Mouse (Mus musculus): Measurements from ENCODE around the gene Cacna1d.

DNA sequence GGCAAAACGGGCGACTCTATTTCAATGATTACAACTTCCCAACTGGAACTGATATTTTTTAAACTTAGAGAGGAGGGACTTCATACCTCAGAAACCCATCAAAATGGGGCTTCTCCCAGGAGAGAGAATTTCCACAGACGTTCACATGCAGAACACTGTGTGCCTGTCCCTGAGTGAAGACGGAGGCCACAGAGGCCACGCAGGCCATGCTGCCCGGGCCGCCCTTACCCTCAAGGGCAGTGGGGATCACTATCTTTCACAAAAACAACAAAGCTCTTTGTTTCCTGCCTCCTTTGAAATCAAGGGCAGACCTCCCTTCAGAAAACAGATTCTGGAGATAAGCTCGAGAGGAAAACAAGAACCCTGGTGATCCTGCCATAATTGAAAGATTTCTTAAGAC is 164.2 kb downstream of the Cacna1d start:
- TF ChIP-seq USF1 (IDR thresholded peaks at IDR 0.05; ENCODE audit: low read depth) (no peak), CTCF (IDR thresholded peaks at IDR 0.05; ENCODE audit: control insufficient read depth, insufficient read depth, insufficient read length) (no peak), CEBPB (IDR thresholded peaks at IDR 0.05; ENCODE audit: low read depth) (no peak), MAX (IDR thresholded peaks at IDR 0.05) (no peak), MYOG (IDR thresholded peaks at IDR 0.05; ENCODE audit: control insufficient read depth, extremely low read depth, insufficient read length) (no peak), FOSL1 (IDR thresholded peaks at IDR 0.05; ENCODE audit: insufficient read depth, low read length, poor library complexity, severe bottlenecking) (no peak), MYOD1 (IDR thresholded peaks at IDR 0.05; ENCODE audit: control insufficient read depth, insufficient read length, low read depth) (no peak)
